Mouse (Mus musculus): ENCODE measurements around the gene Smap2.

Smap2 gene

GRCm38 (mm10) chr4:121020040-121020790 is 3.2 kb upstream of the Smap2 start:
- no peak for DNase-seq

GRCm38 (mm10) chr4:121018250-121018649 is 1.2 kb upstream of the Smap2 start:
- DNase-seq = no peak

- peak; percentile 43 for DNase-seq
Measured at GRCm38 (mm10) chr4:121016021-121016898, 787 bp downstream of the Smap2 start.

- DNase-seq = no peak
Measured at GRCm38 (mm10) chr4:121015268-121015659, 1.8 kb downstream of the Smap2 start.

- DNase-seq = no peak
Measured at GRCm38 (mm10) chr4:121014594-121015267, 2.3 kb downstream of the Smap2 start.

- DNase-seq = no peak
Measured at GRCm38 (mm10) chr4:121010770-121011549, 6.1 kb downstream of the Smap2 start.

GRCm38 (mm10) chr4:121009151-121009550 is 7.9 kb downstream of the Smap2 start:
- no peak for DNase-seq

GRCm38 (mm10) chr4:121008071-121008745 is 8.8 kb downstream of the Smap2 start:
- DNase-seq = no peak

- no peak for DNase-seq
Measured at GRCm38 (mm10) chr4:121007006-121007405, 10.0 kb downstream of the Smap2 start.

GRCm38 (mm10) chr4:121004679-121005078 is 12.4 kb downstream of the Smap2 start:
- no peak for DNase-seq

GRCm38 (mm10) chr4:121003611-121004091 is 13.4 kb downstream of the Smap2 start:
- no peak for DNase-seq

- no peak for DNase-seq
Measured at GRCm38 (mm10) chr4:121002400-121003171, 14.5 kb downstream of the Smap2 start.

GRCm38 (mm10) chr4:121001659-121002058 is 15.4 kb downstream of the Smap2 start:
- DNase-seq = no peak

GRCm38 (mm10) chr4:121001042-121001441 is 16.0 kb downstream of the Smap2 start:
- no peak for DNase-seq

- no peak for DNase-seq
Measured at GRCm38 (mm10) chr4:120995911-120996310, 21.1 kb downstream of the Smap2 start.

GRCm38 (mm10) chr4:120993025-120993424 is 24.0 kb downstream of the Smap2 start:
- DNase-seq = no peak

- DNase-seq = no peak
Measured at GRCm38 (mm10) chr4:120992284-120992683, 24.8 kb downstream of the Smap2 start.

GRCm38 (mm10) chr4:120987319-120987718 is 29.7 kb downstream of the Smap2 start:
- DNase-seq = no peak

GRCm38 (mm10) chr4:120986446-120986845 is 30.6 kb downstream of the Smap2 start:
- DNase-seq = peak; percentile 44

- no peak for DNase-seq
Measured at GRCm38 (mm10) chr4:120978221-120978620, 38.8 kb downstream of the Smap2 start.

- peak; percentile 21 for DNase-seq
Measured at GRCm38 (mm10) chr4:120975428-120975734, 41.7 kb downstream of the Smap2 start.

All from kidney, adult 9 months (tissue).